Mouse (Mus musculus): Measurements from ENCODE around the gene Copa. TPM values are rescaled to one million over a fixed set of nuclear protein-coding genes. Genes with fewer than 3 reads are reported as not detected.

The Copa gene
- total RNA-seq, 2 experiments from 2014 or later = 80.8 to 80.9 TPM

DNA sequence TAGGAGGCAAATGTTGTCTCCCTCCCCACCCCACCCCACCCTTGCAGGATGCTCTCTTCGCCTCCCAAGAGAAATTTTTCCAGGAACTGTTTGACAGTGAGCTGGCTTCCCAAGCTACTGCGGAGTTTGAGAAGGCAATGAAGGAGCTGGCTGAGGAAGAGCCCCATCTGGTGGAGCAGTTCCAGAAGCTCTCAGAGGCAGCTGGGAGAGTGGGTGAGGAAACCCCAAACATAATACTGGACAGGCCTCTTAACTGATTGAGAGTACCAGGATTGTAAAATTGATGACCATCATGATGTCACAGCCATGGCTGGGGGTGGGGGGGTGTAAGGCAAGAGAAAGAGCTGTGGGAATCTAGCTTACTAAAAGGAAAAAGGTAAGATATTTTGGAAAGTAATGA lies 46.8 kb downstream of the Copa start:
- no peak for DNase-seq
- intact Hi-C loops (cut with DNase I; ENCODE audit: low total_unique reads) = no loop called here

DNA sequence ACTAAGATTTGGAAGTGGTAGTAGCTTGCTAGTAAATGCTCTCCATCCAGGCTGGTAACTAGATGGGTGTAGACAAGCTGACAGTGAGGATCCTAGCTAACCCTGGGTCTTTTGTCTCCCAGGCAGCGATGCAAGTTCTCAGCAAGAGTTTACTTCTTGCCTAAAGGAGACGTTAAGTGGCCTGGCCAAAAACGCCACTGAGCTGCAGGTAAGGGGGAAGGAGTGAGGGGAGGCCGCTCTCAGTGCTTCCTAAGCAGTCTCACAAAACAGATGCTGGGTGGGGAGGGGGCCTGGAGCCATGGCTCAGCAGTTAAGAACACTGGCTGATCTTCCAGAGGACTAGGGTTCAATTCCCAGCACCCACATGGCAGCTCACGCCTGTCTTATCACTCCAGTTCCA lies 47.5 kb downstream of the Copa start:
- DNase-seq = no peak
- intact Hi-C loops (cut with DNase I; ENCODE audit: low total_unique reads) = no loop called here

DNA sequence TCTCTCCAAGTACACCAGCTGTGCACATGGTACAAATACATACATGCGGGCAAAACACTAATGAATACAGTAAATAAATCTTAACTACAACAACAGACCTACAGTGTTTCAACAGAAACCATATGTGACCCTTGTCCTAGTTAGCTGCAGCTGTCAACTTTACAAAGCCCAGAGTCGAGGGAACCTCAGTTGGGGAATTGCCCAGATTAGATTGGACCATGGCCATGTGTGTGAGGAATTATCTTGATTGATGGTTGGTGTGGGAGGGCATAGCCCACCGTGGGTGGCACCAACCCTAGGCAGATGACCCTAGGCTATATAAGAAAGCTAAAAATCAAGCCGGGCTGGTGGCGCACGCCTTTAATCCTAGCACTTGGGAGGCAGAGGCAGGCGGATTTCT lies 50.0 kb downstream of the Copa start:
- DNase-seq = no peak
- intact Hi-C loops (cut with DNase I; ENCODE audit: low total_unique reads) = no loop called here

DNA sequence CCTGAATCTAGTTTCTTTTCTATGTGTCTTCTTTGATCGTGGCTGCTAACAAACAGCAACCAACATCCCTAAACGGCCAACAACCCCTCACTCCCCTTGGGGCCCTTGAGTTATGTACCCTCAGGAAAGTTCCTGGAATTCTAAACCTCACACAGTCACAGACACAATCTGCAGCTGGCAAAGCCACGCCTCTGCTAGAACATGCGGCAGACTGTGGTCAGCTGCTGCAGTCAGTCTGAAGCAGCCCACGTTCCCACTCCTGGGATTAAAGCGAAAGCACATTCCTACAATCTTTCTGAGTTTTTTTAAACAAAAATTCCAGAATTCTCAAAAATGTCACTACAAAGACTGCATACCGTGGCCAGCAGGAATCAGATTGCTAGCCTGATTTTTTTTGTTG lies 51.2 kb downstream of the Copa start:
- intact Hi-C loops (cut with DNase I; ENCODE audit: low total_unique reads) = no loop called here
- DNase-seq = peak; percentile 60

DNA sequence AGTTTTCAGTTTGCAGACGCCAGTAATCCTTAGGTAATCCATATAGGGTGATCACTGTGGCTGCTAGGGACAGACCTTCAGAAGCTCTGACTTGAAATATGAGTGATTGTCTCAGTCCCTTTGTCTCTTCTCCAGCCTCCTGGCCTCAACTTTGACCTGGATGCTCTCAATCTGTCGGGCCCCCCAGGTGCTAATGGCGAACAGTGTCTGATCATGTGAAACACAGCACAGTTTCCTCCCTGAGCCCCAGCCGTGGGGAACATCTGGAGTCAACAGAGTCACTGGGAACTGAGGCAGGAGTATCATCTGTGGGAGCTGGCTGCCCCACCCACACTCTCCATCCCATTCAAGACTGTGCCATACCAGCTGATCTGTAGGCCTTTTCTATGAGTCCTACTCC lies 51.7 kb downstream of the Copa start:
- intact Hi-C loops (cut with DNase I; ENCODE audit: low total_unique reads) = no loop called here
- no peak for DNase-seq

DNA sequence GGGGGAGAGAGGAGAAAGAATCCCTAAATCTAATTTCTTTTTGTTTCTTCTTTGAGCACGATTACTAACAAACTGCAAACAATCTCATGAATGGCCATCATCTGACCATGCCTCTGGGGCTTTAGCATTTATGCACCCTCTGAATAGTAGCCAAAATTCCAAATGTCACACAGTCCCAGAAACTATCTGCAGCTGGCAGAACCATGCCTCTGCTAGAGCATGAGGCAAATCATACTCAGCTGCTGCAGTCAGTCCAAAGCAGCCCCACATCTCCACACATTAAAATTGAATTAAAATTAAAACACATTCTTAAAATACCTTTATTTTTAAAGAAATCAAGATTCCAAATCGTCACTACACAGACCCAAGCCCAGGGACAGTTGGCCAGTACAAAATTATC lies 57.8 kb downstream of the Copa start:
- intact Hi-C loops (cut with DNase I; ENCODE audit: low total_unique reads) = no loop called here
- no peak for DNase-seq

DNA sequence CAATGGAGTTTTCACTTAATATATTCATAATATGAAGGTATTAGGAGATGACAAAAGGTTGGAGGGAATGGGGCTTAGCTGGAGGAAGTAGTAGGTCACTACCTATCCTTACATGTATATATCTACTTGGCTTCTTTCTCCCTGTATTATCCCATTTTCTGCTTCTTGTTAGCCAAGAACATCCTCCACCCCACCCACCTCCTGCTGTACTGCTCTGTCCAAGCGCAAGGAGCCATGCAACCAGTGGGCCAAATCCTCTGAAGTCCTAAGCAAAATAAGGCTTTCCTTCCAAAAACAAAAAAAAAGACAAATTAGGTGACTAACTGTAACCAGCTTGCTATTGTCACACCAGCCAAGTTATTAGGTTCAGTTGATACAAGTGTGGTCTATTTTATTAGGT lies 58.5 kb downstream of the Copa start:
- intact Hi-C loops (cut with DNase I; ENCODE audit: low total_unique reads) = no loop called here
- DNase-seq = no peak

DNA sequence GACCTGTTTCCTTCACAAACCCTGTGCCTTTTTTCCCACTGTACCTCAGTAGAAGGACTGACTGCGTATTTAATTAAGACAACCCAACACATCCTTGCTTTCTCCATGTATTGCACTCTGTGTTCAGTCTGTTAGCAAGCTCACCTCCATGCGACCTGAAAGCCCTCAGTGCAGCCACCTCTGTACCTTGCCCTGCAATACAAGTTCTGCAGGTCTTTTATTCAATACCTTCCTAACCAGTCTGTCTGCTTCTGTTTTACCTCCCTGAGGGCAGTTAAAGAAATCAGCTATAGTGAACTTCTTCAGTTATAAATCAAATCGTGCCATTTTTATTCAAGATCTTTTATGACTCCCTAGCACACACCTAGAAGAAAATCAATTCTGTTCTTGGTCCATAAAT lies 59.2 kb downstream of the Copa start:
- no peak for DNase-seq
- intact Hi-C loops (cut with DNase I; ENCODE audit: low total_unique reads) = no loop called here

DNA sequence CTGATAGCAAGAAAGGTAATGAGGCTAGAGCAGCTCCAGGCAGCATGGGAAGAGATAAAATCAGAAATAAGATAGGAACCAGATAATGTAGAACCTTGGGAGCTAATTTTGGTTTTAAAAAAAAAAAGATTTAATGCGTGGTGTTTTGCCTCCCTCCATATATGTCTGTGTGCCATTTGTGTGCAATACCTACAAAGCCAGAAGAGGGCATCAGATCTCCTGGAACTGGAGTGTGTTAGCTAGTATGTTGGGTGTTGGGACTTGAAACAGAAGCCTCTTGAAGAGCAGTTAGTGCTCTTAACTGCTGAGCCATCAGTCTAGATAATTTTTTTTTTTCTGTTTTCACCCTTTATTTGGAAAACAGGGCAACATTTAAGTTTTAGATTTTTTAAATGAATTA lies 61.2 kb downstream of the Copa start:
- intact Hi-C loops (cut with DNase I; ENCODE audit: low total_unique reads) = no loop called here
- no peak for DNase-seq

DNA sequence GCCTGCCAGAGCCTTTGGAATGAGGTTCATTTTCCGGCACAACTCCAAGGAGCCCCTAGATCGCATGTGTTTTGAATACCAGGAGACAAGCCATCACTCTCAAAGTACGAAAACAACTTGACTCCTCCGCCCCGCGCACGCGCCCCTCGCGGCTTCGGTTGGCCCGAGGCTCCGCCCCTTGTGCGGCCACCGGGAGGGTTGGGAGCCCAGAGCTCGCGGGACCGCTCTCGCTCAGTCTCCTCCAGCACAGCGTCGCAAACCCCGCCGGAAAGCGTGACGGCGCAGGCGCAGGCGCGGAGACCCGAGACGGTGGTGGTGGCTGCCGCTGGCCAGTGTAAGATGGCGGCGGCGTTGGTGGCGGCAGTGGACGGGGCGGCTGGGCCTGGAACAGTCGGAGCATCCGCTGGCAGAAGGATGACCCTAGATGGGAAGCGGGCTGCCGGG lies 65.5 kb downstream of the Copa start, which contains the start of gene Dcaf8:
TSS of gene Dcaf8 (plus strand) at position 250 of the 444 bp plus-strand sequence.
- intact Hi-C loops (cut with DNase I; ENCODE audit: low total_unique reads) = no loop called here
- DNase-seq = peak; percentile 99

DNA sequence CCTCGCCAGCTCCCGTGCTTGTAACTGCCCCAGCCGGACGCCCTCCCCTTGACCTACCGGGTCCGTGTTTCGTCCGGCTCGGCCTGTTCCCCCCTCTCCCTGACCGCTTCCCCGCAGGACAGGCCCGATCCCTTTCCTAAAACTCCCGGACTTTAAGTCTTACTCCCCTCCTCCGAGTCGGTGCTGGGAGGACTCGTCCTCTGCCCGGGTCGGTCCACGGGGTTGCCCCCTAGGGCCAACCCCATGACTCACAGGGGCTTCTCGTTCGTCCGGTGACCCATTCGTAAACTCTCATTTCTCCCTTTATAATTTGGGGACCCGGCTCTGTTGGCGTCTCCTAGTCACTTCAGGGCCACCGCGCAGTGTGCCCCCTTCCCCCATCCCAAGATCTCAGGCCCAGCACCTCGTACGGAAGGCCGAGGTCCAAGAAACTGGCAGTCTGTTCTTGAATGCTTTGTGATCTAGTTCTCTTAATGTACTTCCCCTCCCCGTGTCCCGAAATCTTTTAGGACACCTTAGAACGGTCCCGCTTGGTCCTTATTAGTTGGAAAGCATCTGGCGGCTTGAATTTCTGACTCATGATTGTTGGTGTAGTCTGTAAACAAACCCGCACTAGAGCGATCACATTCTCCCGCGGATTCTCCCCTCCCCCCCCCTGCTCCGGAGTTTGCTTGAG lies 66.1 kb downstream of the Copa start:
- intact Hi-C loops (cut with DNase I; ENCODE audit: low total_unique reads) = no loop called here
- peak; percentile 24 for DNase-seq

DNA sequence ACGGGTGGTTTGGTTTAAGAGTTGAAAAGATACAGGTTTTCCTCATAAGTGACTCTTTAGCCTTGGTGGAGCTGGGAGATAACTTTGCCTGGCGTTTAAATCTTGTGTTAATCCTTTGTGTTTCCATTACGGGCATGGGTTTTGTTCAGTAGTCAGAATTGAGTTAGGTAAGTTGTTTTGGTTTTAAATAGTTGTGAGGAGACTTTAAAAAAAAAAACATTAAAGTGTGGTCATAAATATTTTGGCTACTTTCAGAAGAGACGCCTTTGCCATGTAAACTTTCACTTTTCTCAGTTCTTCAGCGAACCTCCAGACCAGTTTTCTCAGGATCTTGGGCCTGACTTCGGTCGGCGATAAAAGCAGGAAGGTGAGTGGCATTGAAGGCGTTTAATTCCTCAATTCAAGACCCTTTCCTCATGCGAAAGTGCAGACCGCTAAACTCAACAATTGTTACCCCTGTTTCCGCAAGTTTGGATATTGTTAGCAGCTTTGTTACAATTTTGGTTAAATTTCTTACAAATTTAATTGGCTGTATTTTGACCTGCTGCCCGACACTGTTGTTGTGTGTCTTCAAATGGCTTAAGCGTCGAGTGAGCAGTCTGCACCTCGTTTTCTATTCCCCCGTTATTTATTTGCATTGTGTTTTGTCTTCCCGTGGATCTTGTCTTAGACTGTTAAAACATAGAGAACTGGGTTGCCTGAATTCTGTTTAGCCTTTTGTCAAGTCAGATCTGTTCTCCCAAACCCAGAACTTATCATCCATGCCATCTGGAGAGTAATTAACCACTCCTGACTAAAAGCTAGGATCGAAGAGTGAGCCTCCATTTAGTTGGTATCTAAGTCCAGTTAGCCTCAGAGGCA lies 66.9 kb downstream of the Copa start:
- intact Hi-C loops (cut with DNase I; ENCODE audit: low total_unique reads) = no loop called here
- DNase-seq = no peak

DNA sequence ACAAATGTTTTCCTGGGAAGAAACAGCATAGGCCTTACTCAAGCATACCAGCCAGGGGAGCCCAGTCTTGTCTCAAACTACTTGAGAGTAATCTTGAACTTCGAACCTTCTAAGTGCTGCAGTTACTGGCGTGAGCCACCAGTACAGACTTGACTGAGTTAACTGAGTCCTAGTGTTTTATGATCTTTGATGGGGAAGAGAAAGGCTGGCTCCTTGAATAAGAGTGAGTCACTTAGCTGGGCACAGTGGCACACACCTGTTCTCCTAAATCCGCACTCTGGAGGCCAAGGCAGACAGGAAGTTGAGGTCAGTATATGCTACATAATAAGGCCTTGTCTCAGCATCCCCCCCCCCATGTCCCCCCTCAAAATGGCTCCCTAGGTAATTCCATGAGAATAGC lies 72.2 kb downstream of the Copa start:
- intact Hi-C loops (cut with DNase I; ENCODE audit: low total_unique reads) = no loop called here
- DNase-seq = no peak

DNA sequence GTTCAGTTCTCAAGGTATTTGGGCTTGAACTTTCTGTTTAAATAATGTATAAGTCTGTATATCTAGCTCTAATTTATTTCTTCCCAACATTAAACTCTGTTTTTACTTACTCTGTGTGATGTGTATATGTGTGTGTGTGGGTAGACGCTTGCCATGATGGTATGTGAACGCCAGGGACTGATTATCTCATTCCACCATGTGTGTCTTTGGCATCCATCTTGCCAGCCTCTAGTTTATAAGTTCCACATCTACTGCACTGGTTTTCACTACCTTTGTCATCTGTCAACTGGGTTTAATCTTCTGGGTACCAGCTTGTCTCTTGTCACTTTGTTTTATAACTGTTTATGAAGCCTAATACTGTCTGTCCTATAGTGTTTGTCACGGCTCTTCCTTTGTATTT lies 73.2 kb downstream of the Copa start:
- no peak for DNase-seq
- intact Hi-C loops (cut with DNase I; ENCODE audit: low total_unique reads) = no loop called here

DNA sequence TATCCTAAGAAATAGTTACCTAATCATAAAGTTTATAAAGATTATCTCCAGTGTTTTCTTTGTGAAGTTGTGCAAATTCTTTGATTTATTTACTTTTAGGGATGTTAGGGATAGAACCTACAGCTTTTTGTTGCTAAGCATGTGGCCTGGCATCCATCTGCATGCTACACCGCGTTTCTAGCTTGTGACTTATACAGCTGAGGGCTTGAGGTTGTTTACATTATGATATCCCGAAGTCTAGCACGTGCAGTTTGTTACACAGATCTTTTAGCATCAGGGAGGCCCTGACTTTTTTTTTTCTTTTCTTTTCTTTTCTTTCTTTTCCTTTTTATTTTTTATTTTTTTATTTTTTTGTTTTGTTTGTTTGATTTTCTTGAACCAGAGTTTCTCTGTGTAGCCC lies 77.6 kb downstream of the Copa start:
- intact Hi-C loops (cut with DNase I; ENCODE audit: low total_unique reads) = loop anchor here (10.0 kb wide), 1 partner anchor 85 kb away; no protein-coding TSS in a partner anchor
- DNase-seq = no peak

DNA sequence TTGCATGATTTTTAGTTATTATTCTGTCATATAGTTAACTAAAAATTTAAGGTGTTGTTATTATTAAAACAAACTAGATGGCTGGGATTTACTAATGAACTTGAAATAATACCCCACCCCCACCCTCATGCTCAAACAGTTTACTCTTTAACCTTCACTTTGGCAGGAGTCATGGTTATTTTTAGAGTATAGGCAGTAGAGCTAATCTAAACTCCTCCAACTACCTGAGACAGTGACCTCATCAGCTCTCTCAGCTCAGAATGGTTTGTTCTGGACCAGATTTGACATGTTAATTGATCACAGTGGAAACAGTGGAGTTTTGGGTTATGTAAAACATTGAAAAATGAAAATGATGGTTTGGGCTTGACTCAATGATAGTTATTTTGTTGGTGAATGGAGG lies 78.2 kb downstream of the Copa start:
- intact Hi-C loops (cut with DNase I; ENCODE audit: low total_unique reads) = loop anchor here (10.0 kb wide), 1 partner anchor 84 kb away; no protein-coding TSS in a partner anchor
- DNase-seq = no peak

DNA sequence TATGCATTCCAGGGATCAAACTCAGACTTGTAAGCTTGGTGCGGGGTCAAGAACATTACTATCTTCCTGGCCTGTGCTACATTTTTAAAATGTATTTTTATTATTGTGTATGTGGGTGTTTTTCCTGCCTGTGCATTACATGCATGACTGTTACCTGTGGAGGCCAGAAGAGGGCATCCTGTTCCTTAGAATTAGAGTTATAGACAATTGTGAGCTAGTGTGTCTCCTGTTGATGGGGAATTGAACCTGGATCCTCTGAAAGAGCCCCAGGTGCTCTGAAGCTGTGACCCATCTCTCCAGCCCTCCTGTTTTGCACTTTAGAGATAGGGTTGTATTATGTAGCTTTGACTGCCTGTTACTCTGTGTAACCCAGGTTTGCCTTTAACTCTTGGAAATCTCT lies 79.7 kb downstream of the Copa start:
- no peak for DNase-seq
- intact Hi-C loops (cut with DNase I; ENCODE audit: low total_unique reads) = loop anchor here (10.0 kb wide), 1 partner anchor 83 kb away; no protein-coding TSS in a partner anchor

DNA sequence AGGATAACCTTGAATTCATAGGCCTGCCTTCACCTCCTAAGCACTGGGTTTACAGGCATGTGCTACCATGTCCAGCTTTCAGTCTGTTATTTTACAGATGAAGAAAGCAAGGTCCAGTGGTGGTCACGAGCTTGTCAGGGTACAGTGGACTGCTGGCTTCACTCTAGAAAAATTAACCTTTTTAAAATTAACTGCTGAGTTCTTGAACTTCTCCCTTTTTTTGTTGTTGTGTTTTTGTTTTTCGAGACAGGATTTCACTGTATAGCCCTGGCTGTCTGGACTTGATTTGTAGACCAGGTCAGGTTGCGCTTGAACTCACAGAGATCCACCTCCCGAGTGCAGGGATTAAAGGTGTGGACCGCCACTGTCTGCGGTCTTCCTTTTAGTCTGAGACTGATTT lies 80.6 kb downstream of the Copa start:
- intact Hi-C loops (cut with DNase I; ENCODE audit: low total_unique reads) = loop anchor here (10.0 kb wide), 1 partner anchor 82 kb away; no protein-coding TSS in a partner anchor
- no peak for DNase-seq

DNA sequence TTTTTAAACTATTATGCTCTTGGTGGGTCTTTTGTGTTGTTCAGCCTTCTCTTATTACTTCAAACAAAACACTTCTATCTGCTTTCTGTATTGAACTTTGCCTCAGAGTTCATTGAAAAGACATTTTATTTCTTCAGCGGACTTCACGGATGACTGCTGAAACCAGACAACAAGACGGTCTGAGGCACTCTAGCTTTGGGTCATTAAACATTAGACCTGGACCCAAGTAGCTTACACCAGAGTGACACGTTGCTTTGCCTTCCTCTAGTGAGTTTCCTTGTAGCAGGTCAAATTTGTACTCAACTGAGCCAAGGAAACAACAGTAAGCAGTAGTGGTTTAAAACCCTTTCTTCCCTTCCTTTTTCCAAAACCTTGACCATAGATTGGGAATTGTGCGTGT lies 85.6 kb downstream of the Copa start:
- DNase-seq = no peak
- intact Hi-C loops (cut with DNase I; ENCODE audit: low total_unique reads) = loop anchor here (10.0 kb wide), 1 partner anchor 77 kb away; no protein-coding TSS in a partner anchor

DNA sequence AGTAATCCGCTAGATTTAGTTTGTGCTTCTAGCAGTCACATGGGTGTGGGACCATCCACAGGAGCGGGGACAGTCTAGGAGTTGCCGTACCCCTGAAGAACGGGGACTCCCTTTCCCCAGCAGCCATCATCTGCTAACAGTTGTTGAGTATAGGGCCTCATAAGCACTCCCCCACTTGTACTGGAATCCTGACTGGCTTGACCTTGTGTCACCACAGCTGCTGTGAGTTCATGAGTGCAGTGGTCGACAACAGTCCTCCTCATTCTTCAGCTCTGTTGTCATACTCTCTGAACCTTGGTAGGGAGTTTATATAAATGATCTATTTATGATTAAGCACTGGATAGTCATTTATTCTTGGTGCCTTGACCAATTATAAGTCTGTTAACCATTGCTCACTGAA lies 87.5 kb downstream of the Copa start:
- intact Hi-C loops (cut with DNase I; ENCODE audit: low total_unique reads) = loop anchor here (10.0 kb wide), 1 partner anchor 75 kb away; no protein-coding TSS in a partner anchor

More for the DNA sequence above, 87.5 kb downstream of the Copa start:
- DNase-seq = no peak

All from gastrocnemius, postnatal 14 days (tissue).